Mouse (Mus musculus) monocyte, adult 2 months (primary cell): ENCODE measurements around the gene Tpp2.
"Not testable (repeated sequence)": the region's sequence is repeated elsewhere in the genome, so short reads cannot be mapped to it uniquely, and the experiment has no call there.

Experiments used
- DNase-seq, 2 experiments: peaks; one replicate each; pipeline ENCODE4 v3.0.0; 2022; ENCODE audit warnings: low spot score in 2 of 2, low read depth in 1 of 2

The Tpp2 gene

DNA sequence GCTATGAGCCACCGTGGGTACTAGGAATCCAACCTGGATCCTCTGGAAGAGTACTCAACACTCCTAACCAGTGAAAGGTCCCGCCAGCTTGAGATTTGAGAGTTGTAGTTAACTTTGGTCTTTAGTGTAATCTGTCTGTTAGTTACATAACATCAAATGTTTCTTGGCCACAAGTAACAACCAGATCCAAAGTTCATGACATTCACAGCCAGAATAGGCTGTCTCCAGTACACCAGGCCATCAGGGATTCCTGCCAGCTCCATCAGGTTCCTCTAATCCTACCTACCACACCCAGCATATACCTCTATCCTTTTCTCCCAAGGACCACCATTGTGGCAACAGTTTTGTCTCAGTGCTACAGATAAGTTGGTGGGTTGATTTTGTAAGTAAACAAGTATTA is 82.1 kb downstream of the Tpp2 start:
- DNase-seq: no peak

DNA sequence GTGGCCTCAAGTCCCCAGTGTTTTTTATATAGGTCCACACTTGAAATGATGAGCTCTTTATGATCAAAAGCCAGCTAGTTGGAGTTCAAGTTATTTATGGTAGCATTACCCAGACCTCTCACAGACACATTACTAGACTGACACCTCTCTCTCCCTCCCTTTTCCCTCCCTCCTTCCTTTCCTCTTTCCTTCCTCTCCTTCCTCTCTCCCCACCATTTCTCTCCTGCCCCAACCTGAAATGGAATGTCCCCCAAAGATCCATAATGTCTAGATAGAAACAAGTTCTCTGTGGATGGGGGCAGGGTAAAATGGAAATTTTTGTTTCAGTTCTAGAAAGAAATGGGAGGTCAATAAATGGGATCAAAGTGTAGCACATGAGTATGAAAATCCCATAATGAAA is 86.5 kb downstream of the Tpp2 start, which contains the start of gene Mettl21c:
Gene Mettl21c (minus strand): TSS at position 101 of the 400 bp plus-strand sequence.
- DNase-seq: no peak

DNA sequence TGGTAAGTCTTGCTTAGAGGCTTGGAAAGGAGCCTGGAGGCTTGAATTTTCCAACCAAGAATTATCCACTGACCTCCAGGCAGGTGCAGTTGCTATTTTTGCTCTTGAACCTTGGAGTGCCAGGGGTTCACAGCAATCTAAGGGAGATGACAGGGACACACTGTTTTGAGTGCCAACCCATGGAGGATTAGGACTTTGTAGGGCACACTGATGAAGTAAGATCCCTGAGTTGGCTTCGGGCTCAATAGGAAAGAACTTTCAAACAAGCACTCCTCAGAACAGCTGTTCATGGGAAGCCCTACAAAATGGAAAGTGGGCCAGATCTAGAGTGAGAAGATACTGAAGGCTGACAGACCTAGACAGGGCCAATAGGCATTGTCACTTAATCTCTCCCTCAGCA is 89.2 kb downstream of the Tpp2 start:
- DNase-seq: no peak

DNA sequence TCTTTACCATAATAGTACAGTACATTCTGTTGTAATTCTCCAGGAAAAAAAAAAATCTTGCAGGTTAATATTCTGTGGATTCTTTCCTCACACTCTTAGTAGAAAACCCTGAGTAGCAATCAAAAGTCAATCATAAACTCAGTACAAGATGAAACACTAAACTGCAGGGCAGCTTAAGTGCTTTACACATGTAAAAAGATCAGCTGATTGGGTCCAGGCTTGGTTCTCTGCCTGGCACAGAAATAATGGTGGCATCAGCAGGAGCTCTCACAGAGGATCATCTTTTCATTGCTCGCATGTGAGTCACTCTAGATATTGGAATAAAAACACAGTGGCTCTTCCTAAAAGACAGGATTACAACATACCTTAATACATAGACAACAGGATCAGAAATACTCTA is 94.2 kb downstream of the Tpp2 start:
- DNase-seq: no peak

DNA sequence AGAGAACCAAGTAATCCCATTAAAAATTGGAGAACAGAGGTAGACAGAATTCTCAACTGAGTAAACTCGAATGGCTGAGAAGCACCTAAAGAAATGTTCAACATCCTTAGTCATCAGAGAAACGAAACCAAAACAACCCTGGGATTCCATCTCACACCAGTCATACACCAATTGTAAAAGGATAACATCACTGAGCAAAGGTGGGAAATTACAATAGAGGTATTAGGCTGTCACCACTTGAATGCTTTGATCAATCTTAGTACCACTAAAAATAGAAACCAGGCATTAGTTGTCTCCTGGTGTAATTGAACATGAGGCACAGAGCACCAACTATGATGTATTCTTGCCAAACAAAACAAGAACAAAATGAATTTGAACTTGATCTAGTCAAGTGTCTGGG is 98.8 kb downstream of the Tpp2 start:
- no peak for DNase-seq

DNA sequence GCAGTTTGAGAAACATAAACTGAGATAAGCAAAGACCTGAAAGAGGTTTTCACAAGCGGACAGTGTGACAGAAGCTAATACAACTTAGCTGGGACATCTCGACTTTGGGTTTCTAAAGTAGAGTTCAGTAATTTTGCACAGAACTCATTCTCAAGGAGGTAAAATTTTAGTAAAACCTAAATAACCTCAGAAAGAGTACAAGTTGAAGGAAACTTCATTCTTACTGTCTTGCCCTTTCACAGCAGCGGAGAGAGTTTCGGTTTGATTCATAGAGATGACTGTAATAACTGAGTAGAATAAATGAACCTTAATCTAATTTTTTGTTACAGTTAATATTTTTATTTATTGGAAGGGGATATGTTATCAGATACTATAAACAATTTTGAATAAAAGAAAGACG is 99.5 kb downstream of the Tpp2 start:
- DNase-seq: no peak

DNA sequence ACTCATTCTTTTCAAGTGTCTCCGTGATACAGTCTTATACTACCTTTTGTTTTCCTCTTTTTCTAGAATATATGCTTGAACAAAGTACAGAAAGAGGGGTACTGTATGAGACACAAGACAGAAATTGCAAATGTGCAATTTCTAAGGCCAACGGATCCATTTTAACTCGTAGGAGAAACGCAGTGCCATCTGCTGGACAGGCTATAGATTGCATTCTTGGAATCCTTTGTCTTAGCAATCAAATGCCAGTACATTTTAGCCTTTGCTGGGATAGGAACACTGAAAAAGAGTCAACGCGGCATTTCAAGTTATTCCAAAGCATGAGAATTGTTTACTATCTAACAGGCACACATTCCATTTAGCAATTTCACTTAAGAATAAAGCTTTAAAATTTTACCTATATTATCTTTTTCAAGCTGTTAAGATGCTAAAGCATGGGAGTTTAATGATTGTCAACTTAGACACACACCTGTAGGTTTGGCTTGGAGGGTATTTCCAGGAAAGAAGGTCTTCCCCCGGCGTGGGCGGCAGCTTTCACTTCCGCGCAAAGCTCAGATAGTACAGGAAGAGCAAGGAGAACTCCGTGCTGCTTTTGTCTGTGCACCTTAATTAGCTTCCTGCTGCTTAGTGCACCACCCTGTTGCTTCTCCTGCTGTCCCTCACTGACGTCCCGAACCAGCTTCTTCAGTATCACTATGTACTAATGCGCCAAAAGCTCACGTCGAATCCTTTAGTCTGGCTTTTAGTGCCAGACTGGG is 108.5 kb downstream of the Tpp2 start:
- peak in 1 of 2 experiments; percentile 6 for DNase-seq

DNA sequence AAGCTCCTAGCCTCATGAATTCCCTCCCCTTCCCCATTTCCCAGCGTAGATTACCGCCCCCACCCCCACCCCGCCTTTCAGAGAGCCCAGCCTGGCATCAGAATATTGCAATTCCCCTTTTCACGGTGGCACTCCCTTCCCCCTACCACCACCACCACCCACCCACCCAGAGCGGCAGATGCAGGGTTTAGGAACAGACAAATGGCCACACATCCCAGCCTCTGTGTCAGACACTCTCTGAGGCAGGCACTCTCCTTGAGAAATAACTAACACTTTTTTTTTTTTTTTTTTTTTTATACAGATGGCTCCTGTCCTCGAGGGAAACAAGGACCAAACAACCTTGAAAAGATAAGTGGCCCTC is 109.1 kb downstream of the Tpp2 start:
- no peak for DNase-seq

DNA sequence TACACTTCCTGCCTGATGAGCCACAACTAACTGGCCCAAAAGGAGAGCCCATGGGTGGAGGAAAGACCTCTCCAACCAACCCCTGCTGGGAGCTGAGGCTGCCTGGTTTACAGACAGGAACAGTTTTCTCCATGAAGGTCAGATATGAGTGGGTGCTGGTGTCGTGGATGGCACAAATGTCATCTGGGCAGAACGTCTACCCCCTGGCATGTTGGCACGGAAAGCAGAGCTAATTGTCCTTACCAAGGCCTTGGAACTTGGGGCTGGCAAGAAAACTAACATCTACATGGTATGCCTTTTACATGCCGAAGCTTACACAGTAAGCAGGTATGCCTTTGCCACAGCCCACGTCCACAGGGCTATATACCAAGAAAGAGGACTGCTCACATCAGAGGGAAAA is 112.2 kb downstream of the Tpp2 start:
- not testable (repeated sequence) for DNase-seq

DNA sequence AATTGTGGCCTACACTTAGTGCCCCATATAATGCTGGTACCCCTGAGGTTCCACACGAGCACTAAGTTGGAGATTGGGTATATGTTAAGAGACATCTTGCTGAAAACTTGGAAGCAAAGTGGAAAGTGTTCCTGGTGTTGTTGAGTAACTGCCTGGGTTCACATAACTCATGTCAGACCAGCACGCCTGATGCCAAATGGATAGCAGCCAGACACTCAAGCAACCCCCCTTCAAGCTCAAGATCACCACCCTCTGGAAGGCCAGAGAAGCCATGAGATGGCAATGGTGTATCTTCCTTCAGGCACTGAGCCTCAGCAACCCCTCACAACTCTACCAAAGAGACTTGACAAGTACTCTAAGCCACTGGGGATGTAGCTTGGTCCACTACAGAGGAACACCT is 113.1 kb downstream of the Tpp2 start:
- no peak for DNase-seq
